Mouse (Mus musculus) lung, embryonic 14.5 days (tissue): ENCODE results near the gene Unc5a. TPM values are rescaled to one million over a fixed set of nuclear protein-coding genes. Genes with fewer than 3 reads are reported as not detected.

ENCODE experiments used
- ATAC-seq: fragments of 200-750 bp; cut with Nextera tagmentation; 2 replicates; pipeline ENCODE4 v1.8.0; 2017; ENCODE audit warnings: mild to moderate bottlenecking, moderate TSS enrichment, moderate library complexity; ENCODE audit not compliant: insufficient read depth
- DNase-seq: peaks from one replicate; pipeline ENCODE4 v3.0.0-alpha.2; 2015
- H3K27ac ChIP-seq: fragments of 300-500 bp; sonication (generic); 2 replicates; pipeline ENCODE4 v1.5.1; 2014; ENCODE audit warnings: low read depth, mild to moderate bottlenecking, moderate library complexity
- H3K27me3 ChIP-seq: fragments of 300-500 bp; sonication (generic); 2 replicates; pipeline ENCODE4 v1.6.1; 2014; ENCODE audit warnings: low read length, control low read depth; ENCODE audit not compliant: insufficient read depth
- H3K36me3 ChIP-seq: fragments of 300-500 bp; sonication (generic); 2 replicates; pipeline ENCODE4 v1.6.1; 2014; ENCODE audit warnings: control low read depth; ENCODE audit not compliant: insufficient read depth
- H3K4me1 ChIP-seq: fragments of 300-500 bp; sonication (generic); 2 replicates; pipeline ENCODE4 v1.6.1; 2014; ENCODE audit warnings: antibody characterized with exemption, control low read depth; ENCODE audit not compliant: insufficient read depth
- H3K4me2 ChIP-seq: fragments of 300-500 bp; sonication (generic); 2 replicates; pipeline ENCODE4 v1.6.1; 2014; ENCODE audit warnings: mild to moderate bottlenecking
- H3K4me3 ChIP-seq: fragments of 300-500 bp; sonication (generic); 2 replicates; pipeline ENCODE4 v1.5.1; 2014; ENCODE audit warnings: low read depth, low read length
- H3K9ac ChIP-seq: fragments of 300-500 bp; sonication (generic); 2 replicates; pipeline ENCODE4 v1.6.1; 2014
- H3K9me3 ChIP-seq: fragments of 300-500 bp; sonication (generic); 2 replicates; pipeline ENCODE4 v1.6.1; 2016; ENCODE audit warnings: low read depth, low read length, control low read depth
- CTCF ChIP-seq: IDR thresholded peaks from 2 replicates; pipeline ENCODE4 v1.5.1; 2016; ENCODE audit warnings: antibody characterized with exemption, low read depth
- WGBS: fragments of 180-500 bp; shearing (Covaris S2); extraction: QIAGEN DNeasy Blood & Tissue Kit; methylation state at CpG from one replicate; pipeline ENCODE4 v1.1.7; 2014; 5-methylcytosine and 5-hydroxymethylcytosine counted together
- polyA plus RNA-seq: library from polyadenylated mRNA; unstranded; fragments of >200 nt; fragmentation: Nextera tagmentation; extraction: Ambion mirVana; gene quantifications from 2 replicates; pipeline ENCODE4 v1.2.1, GENCODE M21; 2014

Unc5a gene
- polyA plus RNA-seq, 1 experiment from 2014 or later: 7.5 TPM

GRCm38 (mm10) chr13:54923705-54924104 is 25.5 kb upstream of the Unc5a start:
- H3K4me2 ChIP-seq: no peak overlapping the region
- TF ChIP-seq CTCF: no peak
- WGBS: 80% methylated on average over 2 of the region's 2 CpGs
- H3K4me3 ChIP-seq: no peak overlapping the region
- DNase-seq (no peak), ATAC-seq (no peak)
- no peak overlapping the region for H3K27ac ChIP-seq
- H3K36me3 ChIP-seq: no peaks in the 10 kb centered on the region
- H3K9me3 ChIP-seq: no peaks in the 10 kb centered on the region
- H3K9ac ChIP-seq: no peak overlapping the region
- no peaks in the 10 kb centered on the region for H3K4me1 ChIP-seq
- no peaks in the 10 kb centered on the region for H3K27me3 ChIP-seq

GRCm38 (mm10) chr13:54925466-54925865 is 23.7 kb upstream of the Unc5a start:
- ATAC-seq (no peak), DNase-seq (no peak)
- no peak overlapping the region for H3K27ac ChIP-seq
- H3K36me3 ChIP-seq: no peaks in the 10 kb centered on the region
- no peaks in the 10 kb centered on the region for H3K9me3 ChIP-seq
- no peak overlapping the region for H3K4me2 ChIP-seq
- H3K9ac ChIP-seq: no peak overlapping the region
- TF ChIP-seq CTCF: no peak
- no peak overlapping the region for H3K4me3 ChIP-seq
- 34% methylated on average over 8 of the region's 8 CpGs for WGBS
- H3K27me3 ChIP-seq: no peaks in the 10 kb centered on the region
- no peaks in the 10 kb centered on the region for H3K4me1 ChIP-seq

GRCm38 (mm10) chr13:54926654-54927053 is 22.6 kb upstream of the Unc5a start:
- no peak overlapping the region for H3K4me2 ChIP-seq
- H3K4me1 ChIP-seq: no peaks in the 10 kb centered on the region
- H3K27me3 ChIP-seq: no peaks in the 10 kb centered on the region
- peak; percentile 58 for DNase-seq
- H3K9me3 ChIP-seq: no peaks in the 10 kb centered on the region
- H3K4me3 ChIP-seq: no peak overlapping the region
- H3K27ac ChIP-seq: no peak overlapping the region
- no peak for ATAC-seq
- peak; percentile 52 for TF ChIP-seq CTCF
- WGBS: 37% methylated on average over 4 of the region's 4 CpGs
- H3K9ac ChIP-seq: no peak overlapping the region
- H3K36me3 ChIP-seq: no peaks in the 10 kb centered on the region

GRCm38 (mm10) chr13:54930123-54930522 is 19.1 kb upstream of the Unc5a start:
- no peak for TF ChIP-seq CTCF

GRCm38 (mm10) chr13:54934873-54935272 is 14.3 kb upstream of the Unc5a start:
- Histone ChIP-seq H3K27ac (no peak overlapping the region), H3K4me3 (no peak overlapping the region), H3K4me2 (no peak overlapping the region), H3K9ac (no peak overlapping the region), H3K36me3 (no peaks in the 10 kb centered on the region), H3K27me3 (no peaks in the 10 kb centered on the region; the same call in 1 of the 2 replicates), H3K9me3 (no peaks in the 10 kb centered on the region), H3K4me1 (peaks cover 7% of the 10 kb centered on the region; the same call in 1 of the 2 replicates)
- 59% methylated on average over 8 of the region's 8 CpGs for WGBS
- no peak for TF ChIP-seq CTCF
- no peak for ATAC-seq
- no peak for DNase-seq

More at GRCm38 (mm10) chr13:54930123-54930522, 19.1 kb upstream of the Unc5a start:
- H3K4me1 ChIP-seq: no peaks in the 10 kb centered on the region
- H3K27me3 ChIP-seq: no peaks in the 10 kb centered on the region
- no peak overlapping the region for H3K27ac ChIP-seq
- ATAC-seq (no peak), DNase-seq (no peak)
- no peak overlapping the region for H3K4me2 ChIP-seq
- 32% methylated on average over 4 of the region's 4 CpGs for WGBS
- H3K9ac ChIP-seq: no peak overlapping the region
- no peak overlapping the region for H3K4me3 ChIP-seq
- H3K9me3 ChIP-seq: no peaks in the 10 kb centered on the region
- no peaks in the 10 kb centered on the region for H3K36me3 ChIP-seq

- 63% methylated on average over 6 of the region's 6 CpGs for WGBS
- Histone ChIP-seq H3K27ac (no peak overlapping the region), H3K4me2 (no peak overlapping the region), H3K9me3 (no peaks in the 10 kb centered on the region), H3K4me3 (no peak overlapping the region), H3K27me3 (no peaks in the 10 kb centered on the region; the same call in 1 of the 2 replicates), H3K36me3 (no peaks in the 10 kb centered on the region), H3K9ac (no peak overlapping the region), H3K4me1 (peaks cover 7% of the 10 kb centered on the region; the same call in 1 of the 2 replicates)
- no peak for TF ChIP-seq CTCF
- ATAC-seq (no peak), DNase-seq (no peak)
Measured at GRCm38 (mm10) chr13:54936173-54936572, 13.0 kb upstream of the Unc5a start.

- Histone ChIP-seq H3K4me1 (peaks cover 7% of the 10 kb centered on the region; the same call in 1 of the 2 replicates), H3K9me3 (no peaks in the 10 kb centered on the region), H3K36me3 (no peaks in the 10 kb centered on the region), H3K27me3 (no peaks in the 10 kb centered on the region; the same call in 1 of the 2 replicates), H3K27ac (no peak overlapping the region; the same call in 1 of the 2 replicates), H3K4me2 (no peak overlapping the region), H3K9ac (no peak overlapping the region), H3K4me3 (no peak overlapping the region)
- WGBS: 15% methylated on average over 11 of the region's 11 CpGs
- ATAC-seq (peak; percentile 74; the same call in 1 of the 2 replicates), DNase-seq (peak; percentile 57)
- TF ChIP-seq CTCF: no peak
Measured at GRCm38 (mm10) chr13:54937885-54938284, 11.3 kb upstream of the Unc5a start.
